Mouse (Mus musculus): Measurements from ENCODE around the gene Mrpl16. TPM values are rescaled to one million over a fixed set of nuclear protein-coding genes. Genes with fewer than 3 reads are reported as not detected.

Gene Mrpl16
- polyA plus RNA-seq, 1 experiment from 2014 or later = 42.8 TPM

GRCm38 (mm10) chr19:11819143-11819700 is 49.0 kb downstream of the Mrpl16 start, which contains the start of gene Stx3:
TSS of gene Stx3 (minus strand) at chr19:11819403.
- H3K4me2 ChIP-seq (replicated peaks) = peak within 1 kb of the TSS; percentile 69
- H3K9ac ChIP-seq (replicated peaks) = peak within 1 kb of the TSS; percentile 85
- H3K27ac ChIP-seq = no peak within 1 kb of the TSS; the same call in 1 of the 2 replicates
- under 1% methylated on average over 20 of the region's 20 CpGs for whole genome bisulfite sequencing
- peaks cover 22% of the 10 kb centered on the region for H3K27me3 ChIP-seq
- H3K9me3 ChIP-seq = no peaks in the 10 kb centered on the region
- no peaks in the 10 kb centered on the region for H3K36me3 ChIP-seq
- H3K4me3 ChIP-seq (replicated peaks) = peak within 1 kb of the TSS; percentile 76
- ATAC-seq = peak; percentile 3; the same call in 1 of the 2 replicates
- peaks cover 33% of the 10 kb centered on the region for H3K4me1 ChIP-seq (replicated peaks)

- WGBS = under 1% methylated on average over 15 of the region's 15 CpGs
- H3K27me3 ChIP-seq = peaks cover 22% of the 10 kb centered on the region
- peak overlapping the region; percentile 69 for H3K4me2 ChIP-seq (replicated peaks)
- H3K9me3 ChIP-seq = no peaks in the 10 kb centered on the region
- peaks cover 27% of the 10 kb centered on the region for H3K4me1 ChIP-seq (replicated peaks)
- no peaks in the 10 kb centered on the region for H3K36me3 ChIP-seq
- H3K27ac ChIP-seq = no peak overlapping the region
- ATAC-seq = peak; percentile 77
- no peak overlapping the region for H3K9ac ChIP-seq (replicated peaks)
- peak overlapping the region; percentile 76 for H3K4me3 ChIP-seq (replicated peaks)
Observed at GRCm38 (mm10) chr19:11819800-11820199, 49.6 kb downstream of the Mrpl16 start.

GRCm38 (mm10) chr19:11820211-11820610 is 50.0 kb downstream of the Mrpl16 start:
- peak overlapping the region; percentile 76 for H3K4me3 ChIP-seq (replicated peaks)
- peaks cover 23% of the 10 kb centered on the region for H3K4me1 ChIP-seq (replicated peaks)
- no peaks in the 10 kb centered on the region for H3K9me3 ChIP-seq
- WGBS = 32% methylated on average over 6 of the region's 6 CpGs
- peaks cover 22% of the 10 kb centered on the region for H3K27me3 ChIP-seq
- H3K4me2 ChIP-seq (replicated peaks) = peak overlapping the region; percentile 69
- no peak overlapping the region for H3K9ac ChIP-seq (replicated peaks)
- ATAC-seq = no peak
- H3K27ac ChIP-seq = no peak overlapping the region
- no peaks in the 10 kb centered on the region for H3K36me3 ChIP-seq

- Histone ChIP-seq H3K27me3 (peaks cover 4% of the 10 kb centered on the region; the same call in 1 of the 2 replicates), H3K4me3 (replicated peaks) (no peak overlapping the region), H3K9me3 (no peaks in the 10 kb centered on the region), H3K9ac (replicated peaks) (no peak overlapping the region), H3K27ac (no peak overlapping the region), H3K4me1 (replicated peaks) (peaks cover 13% of the 10 kb centered on the region), H3K4me2 (replicated peaks) (no peak overlapping the region), H3K36me3 (no peaks in the 10 kb centered on the region)
- WGBS = 35% methylated on average over 4 of the region's 4 CpGs
- ATAC-seq = no peak
Observed at GRCm38 (mm10) chr19:11823346-11824065, 53.3 kb downstream of the Mrpl16 start.

Other genes starting within 250 kb of the Mrpl16 start
- gene Ms4a4d, start 233.6 kb upstream of the Mrpl16 start, polyA plus RNA-seq (2015; fragmentation: Nextera tagmentation; extraction: Ambion mirVana) = not detected in 2 replicates
- gene Ms4a6d, start 165.5 kb upstream of the Mrpl16 start, polyA plus RNA-seq (2015; fragmentation: Nextera tagmentation; extraction: Ambion mirVana) = 2.0 and 2.3 TPM in 2 replicates
- not detected in 2 replicates for gene Ms4a2, start 146.7 kb upstream of the Mrpl16 start, polyA plus RNA-seq (2015; fragmentation: Nextera tagmentation; extraction: Ambion mirVana)
- gene Ms4a3, start 129.5 kb upstream of the Mrpl16 start, polyA plus RNA-seq (2015; fragmentation: Nextera tagmentation; extraction: Ambion mirVana) = not detected in 2 replicates
- gene Oosp2, start 109.8 kb upstream of the Mrpl16 start, polyA plus RNA-seq (2015; fragmentation: Nextera tagmentation; extraction: Ambion mirVana) = not detected in 2 replicates
- gene Oosp1, start 79.2 kb upstream of the Mrpl16 start, polyA plus RNA-seq (2015; fragmentation: Nextera tagmentation; extraction: Ambion mirVana) = not detected in 2 replicates
- not detected in 2 replicates for gene Oosp3, start 73.3 kb upstream of the Mrpl16 start, polyA plus RNA-seq (2015; fragmentation: Nextera tagmentation; extraction: Ambion mirVana)
- gene Gif, start 22.8 kb upstream of the Mrpl16 start, polyA plus RNA-seq (2015; fragmentation: Nextera tagmentation; extraction: Ambion mirVana) = not detected in 2 replicates
- 20.7 and 24.1 TPM in 2 replicates for gene Stx3, start 49.0 kb downstream of the Mrpl16 start, polyA plus RNA-seq (2015; fragmentation: Nextera tagmentation; extraction: Ambion mirVana)
- gene Olfr1417, start 68.8 kb downstream of the Mrpl16 start, polyA plus RNA-seq (2015; fragmentation: Nextera tagmentation; extraction: Ambion mirVana) = not detected in 2 replicates
- gene Olfr1418, start 90.7 kb downstream of the Mrpl16 start, polyA plus RNA-seq (2015; fragmentation: Nextera tagmentation; extraction: Ambion mirVana) = not detected in 2 replicates
- gene Olfr1419, start 104.7 kb downstream of the Mrpl16 start, polyA plus RNA-seq (2015; fragmentation: Nextera tagmentation; extraction: Ambion mirVana) = not detected in 2 replicates
- gene Olfr1420, start 116.2 kb downstream of the Mrpl16 start, polyA plus RNA-seq (2015; fragmentation: Nextera tagmentation; extraction: Ambion mirVana) = 0.16 TPM in 1 of 2 replicates, not detected in the other
- gene Patl1, start 142.0 kb downstream of the Mrpl16 start, polyA plus RNA-seq (2015; fragmentation: Nextera tagmentation; extraction: Ambion mirVana) = 19.6 and 21.4 TPM in 2 replicates
- 3.9 and 4.1 TPM in 2 replicates for gene Osbp, start 195.6 kb downstream of the Mrpl16 start, polyA plus RNA-seq (2015; fragmentation: Nextera tagmentation; extraction: Ambion mirVana)

Data from midbrain, embryonic 13.5 days (tissue).